Mouse (Mus musculus) R1 (cell line): ENCODE measurements around the gene Dram1.

Experiments used
- DNase-seq: peaks from one replicate; pipeline ENCODE4 v3.0.0-alpha.2; 2018; ENCODE audit warnings: low read depth, low spot score

Gene Dram1

DNA sequence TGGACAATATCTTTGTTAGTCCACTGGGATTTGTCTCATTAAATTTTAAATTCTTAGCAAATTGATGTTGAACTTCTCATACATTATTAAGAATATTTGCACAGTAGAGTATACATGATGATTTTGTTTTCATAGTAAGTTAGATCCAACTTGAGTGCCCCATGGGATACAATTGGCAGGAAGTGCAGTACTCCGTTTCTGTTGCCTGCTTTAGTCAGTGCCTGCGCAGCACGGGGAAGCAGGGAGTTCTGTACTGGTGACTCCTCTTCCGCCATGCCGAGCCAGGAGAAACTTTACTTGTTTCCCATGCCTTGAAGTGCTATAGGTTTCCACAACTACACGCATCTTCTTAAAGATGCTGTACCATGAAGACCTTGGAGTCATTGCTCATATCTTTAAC is 83.8 kb downstream of the Dram1 start:
- DNase-seq = no peak

DNA sequence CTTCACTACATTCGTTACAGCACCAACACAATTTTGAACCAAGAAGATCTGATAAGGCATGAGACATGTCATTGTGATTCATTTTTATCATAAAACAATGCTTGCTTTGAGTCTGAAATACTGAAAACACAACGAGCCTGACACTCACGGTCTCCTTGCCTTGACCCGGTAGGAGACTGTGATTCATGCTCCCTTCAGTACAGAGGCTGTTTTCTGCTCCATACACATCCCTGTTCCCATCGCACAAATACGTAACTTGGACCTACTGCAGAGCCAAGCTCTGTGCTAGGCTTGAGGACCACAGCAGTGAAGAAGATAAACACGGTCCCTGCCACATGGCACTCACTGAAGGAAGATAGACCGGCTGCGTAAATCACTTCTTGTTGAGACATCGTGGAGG is 90.8 kb downstream of the Dram1 start:
- no peak for DNase-seq

DNA sequence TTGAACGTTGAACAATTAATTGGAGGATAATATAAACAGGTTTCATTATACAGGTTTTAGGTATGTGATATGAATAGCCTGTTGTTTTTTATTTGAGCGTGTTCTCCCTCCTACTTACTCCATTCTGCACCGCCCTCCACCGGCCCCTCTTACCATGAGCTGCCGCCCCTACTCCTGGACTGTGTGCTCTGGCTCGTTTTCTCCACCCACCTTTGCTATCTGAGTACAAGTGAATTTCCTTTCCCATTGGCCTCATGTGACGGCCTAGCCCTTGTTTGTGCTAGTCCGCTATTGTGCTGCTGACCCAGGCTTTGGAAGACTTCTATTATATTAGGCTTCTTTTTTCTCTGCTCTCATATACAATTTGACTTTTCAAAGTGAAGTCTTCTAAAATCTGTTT is 91.6 kb downstream of the Dram1 start:
- no peak for DNase-seq

DNA sequence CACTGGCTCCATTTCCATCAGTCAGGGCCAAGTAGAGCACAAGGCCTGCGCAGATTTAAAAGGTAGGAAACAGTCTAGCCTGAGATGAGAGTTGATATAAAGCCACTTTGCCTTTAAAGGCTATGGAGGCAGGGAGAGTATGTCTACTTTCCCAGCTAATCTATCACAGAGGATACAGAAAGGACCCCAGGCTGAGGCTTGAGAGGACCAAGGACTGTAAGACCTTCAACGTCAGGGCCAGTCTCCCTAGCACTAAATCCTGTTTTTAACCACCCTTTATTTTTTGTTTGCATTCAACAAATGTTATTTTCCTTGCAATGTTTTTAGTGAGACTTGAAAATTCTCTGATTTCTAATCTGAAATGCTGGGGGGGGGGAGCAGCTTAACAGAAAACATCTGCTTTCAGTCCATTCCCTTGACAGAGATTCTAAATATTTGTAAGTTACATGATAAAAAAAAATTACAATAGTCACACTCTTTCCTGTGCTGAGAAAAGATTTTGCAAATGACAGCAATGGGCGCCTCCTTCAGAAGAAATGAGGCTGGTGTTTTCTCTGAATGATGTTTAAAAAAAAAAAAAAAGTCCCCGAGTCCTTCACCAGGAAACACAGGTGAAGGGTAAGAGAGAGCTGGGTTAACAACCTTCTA is 94.4 kb downstream of the Dram1 start:
- DNase-seq = no peak

DNA sequence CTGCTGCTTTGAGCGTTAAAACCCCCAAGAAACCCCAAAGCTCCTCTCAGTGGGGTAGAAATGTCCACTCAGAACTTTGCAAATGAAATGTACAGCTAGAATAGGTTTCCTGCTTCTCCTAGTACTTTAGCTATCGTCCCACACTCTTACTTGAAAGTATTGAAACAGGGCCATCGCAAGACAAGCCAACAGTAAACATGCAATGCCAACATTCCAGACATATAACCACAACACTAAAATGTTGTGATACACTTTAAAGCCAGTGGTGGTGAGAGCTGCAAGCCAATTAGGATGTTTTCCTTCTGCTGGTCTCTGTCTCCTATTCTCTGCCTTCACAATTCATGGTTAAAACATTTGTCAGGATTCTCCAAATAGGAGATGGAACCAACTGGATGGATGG is 97.2 kb downstream of the Dram1 start:
- no peak for DNase-seq

DNA sequence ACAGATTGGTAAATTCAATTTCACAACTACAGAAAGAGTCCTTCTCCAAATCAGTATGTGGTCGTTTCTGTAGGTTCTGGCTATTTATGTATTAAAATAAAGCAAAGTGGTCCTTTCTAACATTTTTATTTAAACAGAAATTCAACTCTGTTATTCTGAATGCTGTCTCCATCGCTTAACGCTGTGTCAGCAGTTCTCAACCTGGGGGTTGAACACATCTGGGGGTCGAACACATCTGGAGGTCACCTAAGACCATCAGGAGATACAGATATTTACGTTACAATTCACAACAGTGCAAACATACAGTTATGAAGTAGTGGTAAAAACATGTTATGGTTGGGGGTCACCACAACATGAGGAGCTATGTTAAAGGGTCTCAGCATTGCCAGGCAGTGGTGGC is 104.8 kb downstream of the Dram1 start:
- DNase-seq = no peak
